Mouse (Mus musculus): Measurements from ENCODE around the gene Cactin. TPM values are rescaled to one million over a fixed set of nuclear protein-coding genes. Genes with fewer than 3 reads are reported as not detected.
A peak's percentile ranks its signal among the peaks of the same experiment; 100 is the strongest.

Cactin gene
- total RNA-seq, 2 experiments from 2014 or later: 31.3 to 31.8 TPM

DNA sequence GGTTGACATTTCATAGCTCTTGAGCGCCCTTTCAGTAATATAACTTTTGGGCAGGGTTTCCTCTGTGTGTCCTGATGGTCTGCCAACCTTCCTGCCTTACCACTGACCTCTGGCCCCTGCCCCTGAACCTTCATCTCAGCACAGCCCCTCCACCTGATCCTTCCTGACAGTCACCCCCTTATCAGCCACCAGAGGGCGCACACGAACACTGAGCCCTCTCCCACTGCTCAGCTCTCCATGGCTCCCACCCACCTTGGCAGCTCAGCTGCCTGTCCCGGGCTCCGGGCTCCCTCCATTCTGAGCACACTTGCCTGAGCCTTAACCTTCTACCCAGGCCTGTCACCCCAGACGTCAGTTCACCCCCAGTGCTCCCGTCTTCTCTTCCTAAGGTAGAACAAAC is 31.6 kb upstream of the Cactin start:
- peak; percentile 91 for TF ChIP-seq CTCF (IDR thresholded peaks at IDR 0.05)
- Histone ChIP-seq H3K4me3 (no peak overlapping the region), H3K27ac (no peak overlapping the region)
- intact Hi-C loops (cut with DNase I): loop anchor here (1.0 to 5.0 kb wide), 6 partner anchors 16 to 162 kb away; partner anchors contain the start of genes Gipc3 and Hmg20b
- DNase-seq (ENCODE audit: extremely low spot score in 1 of 2, low spot score in 2 of 2): peak; percentile 59 to 66

DNA sequence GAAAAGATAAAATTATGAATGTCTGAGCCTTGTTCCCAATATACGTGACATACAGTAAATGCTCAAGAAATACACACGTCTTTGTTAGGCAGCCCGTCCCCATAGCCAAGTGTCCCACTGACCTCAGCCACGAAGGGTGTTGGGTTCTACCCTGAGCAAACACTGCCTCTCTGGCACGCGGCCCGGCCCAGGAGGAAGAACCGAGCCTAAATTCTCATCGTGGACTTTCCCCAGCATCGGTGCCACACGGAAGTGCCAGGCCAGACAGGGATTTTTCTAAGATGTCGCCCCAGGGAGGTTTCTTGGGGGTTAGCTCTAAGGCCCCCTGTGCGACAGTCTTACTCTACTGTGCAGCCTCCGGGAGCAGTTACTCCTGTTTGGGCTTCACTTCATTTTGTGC is 31.1 kb upstream of the Cactin start:
- no peak overlapping the region for H3K4me3 ChIP-seq
- TF ChIP-seq CTCF (IDR thresholded peaks at IDR 0.05): no peak
- H3K27ac ChIP-seq: no peak overlapping the region
- DNase-seq (ENCODE audit: extremely low spot score in 1 of 2, low spot score in 2 of 2): no peak
- intact Hi-C loops (cut with DNase I): loop anchor here (1.0 to 5.0 kb wide), 6 partner anchors 15 to 161 kb away; partner anchors contain the start of genes Gipc3 and Hmg20b

DNA sequence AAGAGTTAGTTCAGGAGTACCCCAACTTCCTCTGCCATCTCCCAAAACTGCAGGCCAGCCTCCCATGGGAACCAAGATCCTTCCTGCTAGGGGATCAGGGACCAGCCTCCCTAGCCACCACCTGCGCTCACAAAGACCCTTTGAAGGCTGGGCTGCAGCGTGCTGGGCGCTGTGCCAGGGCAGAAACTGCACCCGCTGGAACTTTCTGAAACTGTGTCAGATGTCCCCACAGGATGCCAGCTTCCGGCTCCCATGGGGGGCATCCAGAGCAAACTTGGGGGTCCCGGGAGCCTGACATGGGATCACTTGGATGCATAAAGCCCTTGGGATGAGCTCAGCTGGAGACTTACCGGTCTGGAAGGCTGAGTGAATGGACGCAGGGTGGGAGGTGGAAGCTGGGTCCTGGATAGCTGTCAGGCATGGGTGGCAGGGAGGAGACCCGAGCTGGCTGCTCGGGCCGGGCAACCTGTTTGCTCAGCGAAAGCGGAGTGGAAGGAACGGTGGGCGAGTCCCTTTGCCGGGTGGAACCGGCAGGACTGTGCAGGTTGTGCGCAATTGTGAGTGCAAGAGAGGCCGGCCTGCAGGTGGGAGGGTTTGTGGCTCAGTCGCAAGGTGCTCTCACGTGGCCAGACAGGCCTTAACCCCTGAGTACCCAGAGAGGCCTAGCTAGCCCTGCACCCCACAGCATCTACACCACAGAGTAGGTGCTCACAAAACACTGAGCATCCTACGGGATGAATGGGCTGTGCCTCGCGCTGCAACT is 30.0 kb upstream of the Cactin start:
- intact Hi-C loops (cut with DNase I): no loop called here
- no peak for TF ChIP-seq CTCF (IDR thresholded peaks at IDR 0.05)
- DNase-seq (ENCODE audit: extremely low spot score in 1 of 2, low spot score in 2 of 2): no peak
- H3K27ac ChIP-seq: no peak overlapping the region
- no peak overlapping the region for H3K4me3 ChIP-seq

DNA sequence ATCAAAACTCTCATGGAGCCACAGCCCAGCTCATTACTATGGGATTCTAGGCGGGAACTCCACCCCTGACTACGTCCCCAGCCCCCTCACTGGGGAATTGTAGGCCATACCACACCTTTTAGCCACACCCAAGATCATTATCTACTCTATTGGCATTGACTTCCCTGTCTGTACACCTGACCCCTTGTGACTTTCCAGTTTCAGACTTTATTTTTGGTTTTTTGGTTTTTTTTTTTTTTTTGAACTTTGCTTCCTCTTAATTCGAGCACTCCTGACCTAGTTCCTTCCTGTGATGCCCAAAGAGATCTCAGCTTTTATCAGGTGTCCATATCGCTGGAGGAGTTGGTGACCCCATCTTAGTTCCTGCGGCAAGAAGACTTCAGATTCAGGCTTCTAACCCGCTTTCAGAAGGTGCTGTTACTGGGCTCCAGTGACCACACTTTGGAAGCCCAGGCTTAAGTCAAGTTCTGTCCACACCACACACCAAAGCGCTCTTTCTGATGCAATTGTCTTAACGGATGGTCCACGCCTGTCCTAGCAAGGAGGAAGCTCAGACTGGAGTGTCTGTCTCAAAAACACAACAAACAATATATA is 29.3 kb upstream of the Cactin start, which contains the start of gene Tjp3:
TSS of gene Tjp3 (minus strand) at position 71 of the 594 bp plus-strand sequence.
- H3K4me3 ChIP-seq: no peak within 1 kb of the TSS
- no peak for DNase-seq (ENCODE audit: extremely low spot score in 1 of 2, low spot score in 2 of 2)
- intact Hi-C loops (cut with DNase I): no loop called here
- TF ChIP-seq CTCF (IDR thresholded peaks at IDR 0.05): no peak
- H3K27ac ChIP-seq: no peak within 1 kb of the TSS

DNA sequence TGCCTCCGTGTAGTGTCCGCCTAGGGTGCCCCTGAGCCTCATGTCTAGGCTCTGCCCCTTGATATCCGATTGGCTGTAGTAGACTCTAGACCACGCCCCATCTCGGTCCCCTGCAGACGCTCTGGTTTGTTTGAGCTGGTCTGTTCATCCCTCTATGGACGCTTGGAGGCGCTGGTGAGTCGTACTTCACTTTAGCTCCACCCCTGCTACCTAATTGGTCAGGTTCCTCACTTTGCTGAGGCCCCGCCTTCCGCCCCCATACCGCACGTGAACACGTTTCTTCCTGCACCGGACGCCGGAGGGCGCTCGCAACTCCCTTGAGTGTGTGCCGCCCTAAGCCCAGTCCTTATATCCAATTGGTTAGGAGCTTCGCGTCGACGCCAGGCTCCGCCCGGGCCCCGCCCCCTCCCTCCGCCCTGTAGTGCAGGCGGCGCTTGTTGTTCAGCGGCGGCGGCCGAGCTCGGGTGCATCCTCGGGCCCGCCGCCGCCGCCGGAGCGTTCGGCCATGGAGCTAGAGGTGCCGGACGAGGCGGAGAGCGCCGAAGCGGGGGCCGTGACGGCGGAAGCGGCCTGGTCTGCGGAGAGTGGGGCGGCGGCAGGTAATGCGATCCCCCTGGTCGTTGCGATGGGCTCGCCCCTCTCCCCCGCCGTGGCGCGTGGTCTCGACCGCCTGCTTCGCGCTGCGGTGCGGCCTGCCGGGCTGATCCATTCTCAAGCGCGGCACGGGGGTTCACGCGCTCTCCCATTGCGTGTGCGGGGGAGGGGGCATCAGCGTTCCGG is 28.2 kb upstream of the Cactin start, which contains the start of gene Pip5k1c:
TSS of gene Pip5k1c (plus strand) at position 410 of the 780 bp plus-strand sequence.
- H3K4me3 ChIP-seq: peak within 1 kb of the TSS; percentile 96
- intact Hi-C loops (cut with DNase I): no loop called here
- peak within 1 kb of the TSS; percentile 98 for H3K27ac ChIP-seq
- peak; percentile 99 to 100 for DNase-seq (ENCODE audit: extremely low spot score in 1 of 2, low spot score in 2 of 2)
- TF ChIP-seq CTCF (IDR thresholded peaks at IDR 0.05): peak; percentile 85

DNA sequence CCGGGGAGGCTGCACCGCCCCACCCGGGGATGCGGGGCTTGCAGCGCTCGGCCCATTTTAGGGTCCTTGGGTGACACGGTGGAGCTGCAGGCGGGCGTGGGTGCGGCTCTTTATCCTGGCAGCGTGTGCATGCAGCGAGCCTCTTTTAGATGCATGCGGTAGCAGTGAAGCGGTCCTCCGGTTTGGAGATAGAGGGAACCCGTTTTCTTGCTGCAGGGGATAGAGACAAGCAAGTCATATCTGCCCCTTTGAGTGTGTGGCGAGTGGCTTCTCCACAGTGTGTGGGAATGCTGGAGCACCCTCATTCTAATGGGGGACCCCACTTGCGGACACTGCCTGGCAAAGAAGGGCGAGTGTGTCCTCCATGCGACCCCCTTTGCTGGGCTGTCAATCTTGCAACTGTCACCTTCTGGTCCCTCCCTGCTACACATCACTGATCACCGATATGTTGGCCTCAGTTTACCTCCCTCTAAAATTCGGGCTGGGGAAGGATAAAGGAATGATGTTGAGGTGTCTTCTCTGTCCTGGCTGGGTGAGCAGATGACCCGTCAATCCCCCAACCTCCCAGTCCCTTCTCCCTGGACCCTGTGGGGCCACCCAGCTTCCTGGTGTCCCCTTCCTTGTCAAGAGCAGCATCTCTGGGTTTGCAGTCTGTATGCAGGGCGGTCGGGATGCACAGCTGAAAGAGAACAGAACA is 27.4 kb upstream of the Cactin start:
- Histone ChIP-seq H3K4me3 (peak overlapping the region; percentile 96), H3K27ac (peak overlapping the region; percentile 98)
- DNase-seq (ENCODE audit: extremely low spot score in 1 of 2, low spot score in 2 of 2): no peak
- no peak for TF ChIP-seq CTCF (IDR thresholded peaks at IDR 0.05)
- intact Hi-C loops (cut with DNase I): no loop called here

DNA sequence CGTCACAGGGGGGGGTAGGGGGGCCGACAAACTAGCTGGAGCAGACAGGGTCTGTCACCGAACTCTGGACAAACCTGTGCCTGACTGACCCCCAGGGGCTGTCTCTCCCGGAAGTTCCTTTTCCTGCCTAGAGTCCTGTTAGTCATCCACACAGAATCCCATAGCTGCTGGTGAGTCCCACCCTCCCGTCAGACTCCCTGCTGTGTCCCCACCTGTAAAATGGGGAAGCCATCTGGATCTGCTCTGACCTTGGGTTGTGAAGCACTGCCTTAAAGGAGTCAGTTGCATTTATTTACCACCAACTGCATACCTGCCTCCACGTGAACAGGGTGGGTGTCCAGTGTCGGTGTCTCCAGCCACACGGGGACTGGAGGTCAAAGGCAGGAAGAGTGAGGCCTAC is 26.5 kb upstream of the Cactin start:
- DNase-seq (ENCODE audit: extremely low spot score in 1 of 2, low spot score in 2 of 2): no peak
- Histone ChIP-seq H3K4me3 (peak overlapping the region; percentile 96), H3K27ac (peak overlapping the region; percentile 98)
- intact Hi-C loops (cut with DNase I): no loop called here
- TF ChIP-seq CTCF (IDR thresholded peaks at IDR 0.05): no peak

DNA sequence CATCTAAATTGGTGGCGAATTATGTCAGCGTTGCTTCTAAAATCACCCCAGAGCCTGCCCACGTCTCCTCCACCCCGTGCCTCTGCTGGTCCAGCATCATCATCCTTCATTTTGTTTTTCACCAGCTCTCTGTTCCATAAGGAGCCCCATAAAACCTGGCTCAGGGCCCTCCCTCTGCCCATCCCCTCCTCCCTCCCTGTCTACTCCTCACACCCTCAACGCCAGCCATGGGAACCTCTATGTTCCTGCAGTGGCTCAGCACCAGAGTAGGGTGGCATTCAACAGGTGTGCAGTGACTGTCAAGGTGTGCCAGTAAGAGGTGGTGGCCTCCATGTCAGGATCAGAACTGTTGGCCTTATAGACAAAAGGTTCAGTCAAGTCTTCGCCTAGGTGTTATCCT is 25.7 kb upstream of the Cactin start:
- DNase-seq (ENCODE audit: extremely low spot score in 1 of 2, low spot score in 2 of 2): peak in 1 of 2 experiments; percentile 56
- intact Hi-C loops (cut with DNase I): no loop called here
- peak overlapping the region; percentile 96 for H3K4me3 ChIP-seq
- peak overlapping the region; percentile 98 for H3K27ac ChIP-seq
- TF ChIP-seq CTCF (IDR thresholded peaks at IDR 0.05): no peak

DNA sequence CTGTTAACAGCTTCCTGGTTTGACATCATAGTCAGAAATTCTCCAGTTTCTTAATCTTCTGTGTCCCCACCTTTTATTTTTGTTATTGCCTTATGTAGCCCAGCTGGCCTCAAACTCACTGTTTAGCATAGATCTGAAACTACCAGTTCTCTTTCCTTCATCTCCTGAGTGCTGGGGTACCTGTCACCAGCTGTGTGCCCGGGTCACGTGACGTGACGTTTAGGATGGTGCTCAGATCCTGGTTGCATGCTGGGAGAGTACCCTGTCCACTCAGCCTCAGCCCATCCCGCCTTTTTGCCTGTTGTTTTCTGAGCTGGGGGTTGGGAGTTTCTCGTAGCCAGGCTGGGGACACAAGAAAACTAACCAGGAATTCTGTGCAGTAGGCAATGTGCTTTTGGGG is 23.7 kb upstream of the Cactin start:
- Histone ChIP-seq H3K27ac (peak overlapping the region; percentile 98), H3K4me3 (no peak overlapping the region)
- no peak for DNase-seq (ENCODE audit: extremely low spot score in 1 of 2, low spot score in 2 of 2)
- intact Hi-C loops (cut with DNase I): no loop called here
- TF ChIP-seq CTCF (IDR thresholded peaks at IDR 0.05): no peak

DNA sequence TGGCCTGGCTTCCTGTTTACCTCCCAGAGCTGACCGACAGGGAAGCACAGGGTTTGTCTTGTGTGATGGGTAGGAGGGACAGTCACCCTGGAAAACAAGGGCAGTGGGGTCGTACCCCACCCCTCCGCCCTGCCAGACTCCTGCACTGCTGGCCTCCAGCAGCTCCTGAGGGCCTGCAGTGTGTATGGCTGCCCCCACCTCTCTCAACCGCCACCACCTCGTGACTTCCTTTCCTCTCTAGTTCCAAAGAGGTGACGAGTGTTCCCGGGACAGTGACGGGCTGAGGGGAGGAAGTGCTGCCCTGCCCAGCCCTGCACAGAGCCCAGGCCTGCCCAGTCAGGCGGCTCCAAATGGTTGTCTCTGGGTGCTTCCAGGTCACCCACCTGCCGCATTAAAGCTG is 23.1 kb upstream of the Cactin start:
- intact Hi-C loops (cut with DNase I): no loop called here
- no peak overlapping the region for H3K4me3 ChIP-seq

DNA sequence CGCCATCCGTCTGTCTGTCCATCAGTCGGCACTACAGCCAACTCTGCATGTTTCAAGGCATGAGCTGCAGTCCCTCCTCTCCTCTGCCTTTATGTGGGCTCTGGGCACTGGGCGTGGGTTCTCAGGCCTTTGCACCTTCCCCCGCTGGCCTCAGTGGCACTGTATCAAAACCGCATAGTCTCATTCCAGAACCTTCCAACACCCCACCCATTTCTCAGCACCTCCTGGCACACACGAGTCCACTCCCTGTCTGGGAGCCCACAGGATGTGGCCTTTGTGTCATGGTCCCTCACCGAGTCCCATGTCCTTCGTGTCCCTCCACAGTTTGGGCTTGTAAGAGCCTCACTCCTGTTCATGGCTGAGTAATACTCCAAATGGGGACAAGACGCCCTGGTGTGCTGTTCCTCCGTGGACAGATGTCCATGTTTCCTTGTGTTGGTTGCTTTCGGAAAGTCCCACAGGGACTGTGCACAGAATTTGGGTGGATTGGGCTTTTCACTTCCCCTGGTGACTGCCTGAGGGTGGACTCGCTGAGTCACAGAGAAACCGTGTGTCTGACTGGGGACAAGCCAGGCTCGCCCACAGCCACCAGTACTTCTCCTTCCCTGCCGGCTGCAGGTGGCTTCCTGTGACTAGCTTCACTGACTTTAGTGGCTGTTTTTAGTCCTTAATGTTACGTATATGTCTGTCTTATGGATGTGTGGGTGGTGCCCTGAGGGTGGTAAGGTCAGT is 22.4 kb upstream of the Cactin start:
- TF ChIP-seq CTCF (IDR thresholded peaks at IDR 0.05): peak; percentile 24
- H3K4me3 ChIP-seq: no peak overlapping the region
- peak overlapping the region; percentile 98 for H3K27ac ChIP-seq
- intact Hi-C loops (cut with DNase I): no loop called here
- peak; percentile 55 to 78 for DNase-seq (ENCODE audit: extremely low spot score in 1 of 2, low spot score in 2 of 2)

More for the DNA sequence above, 23.1 kb upstream of the Cactin start:
- peak overlapping the region; percentile 98 for H3K27ac ChIP-seq
- no peak for DNase-seq (ENCODE audit: extremely low spot score in 1 of 2, low spot score in 2 of 2)
- no peak for TF ChIP-seq CTCF (IDR thresholded peaks at IDR 0.05)

Data from left cerebral cortex, adult 2 months (tissue).